Mouse (Mus musculus) embryo, embryonic 9.5 days (tissue): ENCODE data around the gene Slc6a13.

Source experiments
- DNase-seq: peaks from one replicate; pipeline ENCODE4 v3.0.0-alpha.2; 2017; ENCODE audit errors: extremely low spot score

Gene Slc6a13

DNA sequence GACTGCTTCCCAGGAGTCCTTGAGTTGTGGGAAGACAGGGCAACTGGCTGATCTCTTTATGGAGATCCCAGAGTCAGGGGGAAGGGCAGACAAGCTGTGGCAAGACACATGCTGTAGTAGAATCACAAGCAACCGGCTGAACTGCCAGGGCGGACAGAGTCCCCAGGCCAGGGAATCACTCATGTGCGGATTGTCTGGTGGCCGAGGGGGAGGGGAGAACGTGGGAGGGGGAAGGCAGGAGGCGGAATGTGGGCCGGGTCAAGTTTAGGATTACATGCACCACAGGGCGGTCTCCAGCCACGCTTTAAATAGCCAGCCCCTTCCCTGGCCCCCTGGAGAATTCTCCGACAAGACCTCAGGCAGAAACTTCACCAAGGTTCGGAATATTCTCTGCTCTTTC is at the start of gene Slc6a13:
Gene Slc6a13 (plus strand): TSS at position 274 of the 400 bp plus-strand sequence.
- DNase-seq: peak; percentile 82

DNA sequence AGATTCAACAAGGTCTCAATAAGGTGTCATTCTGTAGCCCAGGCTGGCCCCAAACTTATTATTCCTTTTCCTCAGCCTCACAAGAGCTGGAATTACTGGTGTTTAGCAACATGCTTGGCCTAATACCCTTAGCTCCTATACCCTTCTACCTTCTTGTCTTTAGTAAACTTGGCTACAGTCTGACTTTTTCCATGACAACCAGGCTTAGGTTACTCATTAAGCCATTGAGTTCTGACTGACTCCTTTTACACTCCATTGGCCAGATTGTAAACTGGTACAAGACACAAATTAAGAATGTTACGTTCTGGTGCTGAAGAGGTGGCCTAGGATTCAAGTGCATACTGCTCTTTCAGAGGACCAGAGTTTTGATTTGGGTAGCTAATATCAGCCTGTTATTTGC is 49.6 kb upstream of the Slc6a13 start:
- no peak for DNase-seq

DNA sequence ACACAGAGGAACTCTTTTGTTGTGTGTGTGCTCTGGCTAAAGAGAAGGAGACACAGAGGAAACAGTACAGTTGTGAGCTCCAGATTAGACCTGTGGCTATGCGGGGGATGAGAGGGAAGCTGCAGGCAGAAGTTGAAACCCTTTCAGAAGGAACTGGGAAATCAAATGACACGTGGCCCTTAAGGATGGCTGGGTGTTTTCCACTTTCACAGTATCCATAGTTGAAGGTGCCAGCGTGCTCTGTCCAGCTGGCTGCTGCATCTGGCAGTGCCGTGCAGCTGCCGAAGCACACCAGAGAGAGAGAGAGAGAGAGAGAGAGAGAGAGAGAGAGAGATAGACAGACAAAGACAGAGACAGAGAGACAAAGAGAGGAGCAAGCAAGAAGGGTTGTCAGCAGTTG is 48.8 kb upstream of the Slc6a13 start:
- DNase-seq: no peak

DNA sequence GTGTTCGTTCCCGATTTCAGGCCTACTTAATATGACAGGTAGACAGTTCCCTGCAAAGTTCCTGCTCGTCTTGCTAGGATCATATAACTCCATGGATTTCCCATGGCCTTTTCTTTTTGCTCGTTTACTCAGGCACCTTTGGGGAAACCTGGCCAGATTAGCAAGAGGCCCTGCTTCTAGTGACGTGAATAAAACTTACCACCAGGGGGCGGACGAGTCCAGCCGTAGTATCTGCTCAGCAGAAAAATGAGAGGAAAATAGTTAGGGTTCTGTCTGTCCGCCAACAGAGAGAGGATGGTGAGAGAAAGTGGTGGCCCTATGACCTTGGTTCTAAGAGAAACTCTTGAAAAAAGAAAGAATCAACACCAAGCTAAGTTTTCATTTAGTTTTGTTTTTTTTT is 39.5 kb upstream of the Slc6a13 start:
- peak; percentile 56 for DNase-seq

DNA sequence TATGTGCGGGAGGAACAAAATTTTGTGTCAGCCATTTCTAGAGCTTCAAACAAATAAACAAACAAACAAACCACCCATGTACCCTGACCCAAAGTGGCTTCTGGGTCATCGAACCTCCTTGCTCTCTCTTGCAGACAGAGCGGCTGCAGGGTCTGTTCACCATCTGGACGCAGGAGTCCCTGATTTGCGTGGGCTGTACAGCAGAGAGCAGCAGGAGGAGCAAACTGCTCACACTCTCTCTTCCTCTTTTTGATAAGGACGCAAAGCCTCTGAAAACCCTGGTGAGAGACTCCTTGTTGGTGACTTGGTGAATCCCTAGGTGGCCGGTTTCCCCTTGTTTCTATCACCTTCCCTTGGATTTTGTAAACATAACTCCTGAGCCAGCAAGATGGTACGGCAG is 38.8 kb upstream of the Slc6a13 start:
- DNase-seq: no peak

DNA sequence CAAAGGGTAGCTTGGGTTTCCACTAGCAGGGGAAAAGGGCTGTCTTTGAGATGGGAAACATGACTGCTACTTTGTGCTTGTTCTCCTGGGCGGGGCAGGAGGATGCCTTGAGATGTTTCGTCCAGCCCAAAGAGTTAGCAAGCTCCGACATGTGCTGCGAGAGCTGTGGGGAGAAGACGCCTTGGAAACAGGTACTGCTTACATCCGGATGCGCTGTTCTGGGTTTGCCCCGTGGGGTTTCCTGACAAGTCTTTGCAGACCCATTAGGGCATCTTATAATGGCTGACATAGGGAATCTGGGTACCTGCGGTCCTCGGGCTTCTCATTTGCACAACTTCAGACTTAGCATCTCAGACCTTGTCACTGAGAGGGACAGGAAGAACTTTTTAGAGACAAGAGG is 38.0 kb upstream of the Slc6a13 start:
- DNase-seq: no peak

DNA sequence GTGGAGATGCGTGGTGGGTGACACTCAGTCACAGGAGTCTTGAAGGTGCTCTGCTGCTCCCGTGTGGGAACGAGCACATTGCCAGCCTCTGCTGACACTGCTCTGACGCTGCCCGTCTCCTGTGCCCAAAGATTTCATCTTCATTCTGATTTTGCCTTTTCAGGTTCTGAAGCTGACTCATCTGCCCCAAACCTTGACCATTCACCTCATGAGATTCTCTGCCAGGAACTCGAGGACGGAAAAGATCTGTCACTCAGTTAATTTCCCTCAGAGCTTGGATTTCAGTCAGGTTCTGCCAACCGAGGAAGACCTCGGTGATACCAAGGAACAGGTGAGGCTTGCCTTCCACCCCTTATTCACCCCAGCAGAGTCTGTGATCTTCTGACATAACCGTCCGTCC is 37.5 kb upstream of the Slc6a13 start:
- no peak for DNase-seq

DNA sequence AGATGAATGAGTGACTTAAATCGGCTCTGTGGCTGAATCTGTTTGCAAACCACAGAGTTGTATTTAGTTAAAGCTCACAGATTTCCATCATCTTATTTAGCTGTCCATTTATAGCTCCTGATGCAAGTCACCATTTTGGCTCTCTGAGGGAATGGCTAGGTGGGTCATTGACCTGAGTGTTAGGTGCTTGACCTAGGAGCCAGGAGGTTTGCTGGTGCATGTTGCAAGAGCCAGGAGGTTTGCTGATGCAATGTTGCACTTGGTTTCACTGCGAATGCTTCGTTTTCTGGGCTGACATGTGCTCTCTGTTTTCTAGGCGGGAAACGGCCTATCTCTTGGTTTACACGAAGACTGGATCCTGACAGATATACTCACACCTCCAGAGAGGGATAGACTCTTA is 29.9 kb upstream of the Slc6a13 start:
- DNase-seq: no peak

DNA sequence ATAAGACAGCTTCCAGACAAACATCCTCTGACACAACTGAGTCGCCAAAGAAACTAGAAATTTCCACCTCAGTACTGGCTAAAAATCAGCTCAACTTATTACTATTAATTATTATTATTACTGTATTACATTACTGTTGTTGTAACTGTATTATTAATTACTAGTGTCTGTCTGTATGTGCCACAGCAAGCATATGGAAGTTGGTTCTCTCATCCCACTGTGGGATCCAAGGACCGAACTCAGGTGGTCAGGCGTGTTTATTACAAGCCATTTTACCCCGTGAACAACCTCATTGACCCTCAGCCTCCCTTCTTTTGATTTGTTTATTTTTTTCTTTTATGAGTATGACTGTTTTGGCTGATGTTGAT is 28.3 kb upstream of the Slc6a13 start:
- no peak for DNase-seq

DNA sequence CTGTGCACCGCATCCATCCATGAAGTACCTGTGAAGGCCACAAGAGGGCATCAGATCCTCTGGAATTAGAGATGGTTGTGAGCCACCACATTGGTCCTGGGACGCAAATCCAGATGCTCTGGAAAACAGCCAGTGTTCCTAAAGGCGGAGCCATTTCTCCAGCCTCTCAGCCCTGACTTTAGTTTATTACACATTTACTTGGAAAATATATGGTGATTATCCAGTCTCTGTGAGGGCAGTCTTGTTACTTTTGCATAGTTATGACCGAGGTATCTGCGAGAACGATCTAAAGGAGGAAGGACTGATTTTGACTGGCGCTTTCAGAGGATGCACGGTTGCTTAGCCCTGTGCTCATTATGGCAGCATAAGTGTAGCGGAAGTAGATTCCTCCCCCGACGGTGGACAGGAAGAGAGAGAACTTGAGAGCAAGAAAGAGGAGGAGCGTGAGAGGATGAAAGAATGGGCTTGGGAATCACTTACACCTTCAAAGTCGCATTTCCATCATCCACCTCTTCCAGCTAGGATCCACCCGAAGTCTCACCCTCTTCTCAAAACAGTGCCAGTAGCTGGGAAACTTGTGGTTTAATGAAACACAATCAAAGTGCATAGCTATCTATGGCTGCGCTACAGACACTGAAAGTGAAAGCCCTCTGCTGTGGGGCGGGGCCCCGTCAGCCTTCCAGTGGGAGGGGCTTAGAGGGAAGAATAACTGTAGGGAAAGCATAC is 27.8 kb upstream of the Slc6a13 start:
- peak; percentile 79 for DNase-seq

DNA sequence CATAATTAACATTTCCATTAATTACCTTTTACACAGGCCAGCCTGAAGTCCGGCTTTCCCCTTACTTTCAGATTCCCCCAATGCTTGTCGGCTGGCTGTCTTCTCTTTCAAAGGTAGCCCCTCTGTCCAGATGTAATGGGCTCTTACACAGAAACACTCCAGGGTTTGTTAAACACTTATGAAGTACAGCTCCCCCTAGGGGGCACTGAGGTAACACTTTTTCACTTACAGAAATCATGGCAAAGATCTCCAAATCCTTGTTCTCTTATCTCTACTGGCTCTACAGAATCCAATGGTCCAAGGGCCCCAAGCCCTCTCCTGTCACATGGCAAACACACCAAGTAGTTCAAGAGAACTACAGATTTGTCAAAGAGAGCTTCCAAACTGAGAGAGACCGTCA is 25.7 kb upstream of the Slc6a13 start:
- no peak for DNase-seq

DNA sequence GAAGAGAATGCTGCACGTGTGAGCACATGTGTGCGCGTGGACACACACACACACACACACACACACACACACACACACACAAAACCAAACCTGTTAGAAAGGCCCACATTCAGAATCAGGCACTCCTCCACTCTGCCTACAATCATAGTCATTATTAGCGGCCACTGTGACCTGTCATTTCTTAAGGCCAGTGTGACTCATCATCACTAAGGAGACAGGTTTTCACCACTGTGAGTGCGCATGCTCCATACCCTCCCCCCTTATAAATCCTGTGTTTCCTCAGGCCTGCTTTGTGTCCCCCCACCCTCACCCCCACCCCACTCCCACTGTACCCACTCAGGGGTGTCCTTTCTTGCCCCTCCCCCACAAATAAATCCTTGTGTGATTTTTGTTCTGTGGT is 15.9 kb upstream of the Slc6a13 start:
- DNase-seq: no peak

DNA sequence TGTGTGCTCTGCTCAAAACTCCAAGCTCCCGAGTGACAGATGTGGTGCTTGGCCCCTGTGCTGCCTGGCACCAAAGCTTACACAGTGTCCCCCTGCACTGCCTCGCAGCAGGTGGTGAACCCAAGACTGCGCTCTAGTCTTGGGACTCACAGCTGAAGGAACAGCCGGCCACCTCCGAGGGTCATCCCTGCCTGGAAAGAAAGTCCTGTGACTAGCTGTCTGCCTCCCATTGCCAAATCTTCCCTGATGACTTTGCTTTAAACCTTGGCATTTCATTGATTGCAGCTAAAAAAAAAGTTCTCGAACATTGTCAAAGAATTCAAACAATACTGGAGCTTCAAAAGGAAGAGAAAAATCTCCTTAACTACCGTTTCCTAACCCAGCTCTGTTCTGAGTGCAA is 710 bp upstream of the Slc6a13 start:
- DNase-seq: no peak

DNA sequence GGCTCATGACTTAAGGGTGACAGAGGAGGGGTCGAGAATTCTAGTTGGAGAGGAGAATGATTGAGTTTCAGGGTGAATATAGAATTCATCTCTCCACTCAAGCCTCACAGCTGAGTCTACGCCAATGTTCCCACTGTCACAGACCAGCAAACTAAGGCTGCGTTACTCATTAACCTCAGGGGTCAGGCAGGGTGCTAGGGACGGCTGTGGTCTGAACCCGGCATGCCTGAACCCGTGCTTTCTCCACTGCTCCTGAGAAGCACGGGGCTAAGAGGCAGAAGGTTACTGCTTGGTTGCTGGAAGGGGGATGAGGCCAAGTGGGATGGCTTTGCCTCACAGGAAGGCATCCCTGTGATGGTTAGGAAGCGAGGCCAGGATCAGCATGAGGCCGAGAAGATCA is 477 bp downstream of the Slc6a13 start:
- no peak for DNase-seq

DNA sequence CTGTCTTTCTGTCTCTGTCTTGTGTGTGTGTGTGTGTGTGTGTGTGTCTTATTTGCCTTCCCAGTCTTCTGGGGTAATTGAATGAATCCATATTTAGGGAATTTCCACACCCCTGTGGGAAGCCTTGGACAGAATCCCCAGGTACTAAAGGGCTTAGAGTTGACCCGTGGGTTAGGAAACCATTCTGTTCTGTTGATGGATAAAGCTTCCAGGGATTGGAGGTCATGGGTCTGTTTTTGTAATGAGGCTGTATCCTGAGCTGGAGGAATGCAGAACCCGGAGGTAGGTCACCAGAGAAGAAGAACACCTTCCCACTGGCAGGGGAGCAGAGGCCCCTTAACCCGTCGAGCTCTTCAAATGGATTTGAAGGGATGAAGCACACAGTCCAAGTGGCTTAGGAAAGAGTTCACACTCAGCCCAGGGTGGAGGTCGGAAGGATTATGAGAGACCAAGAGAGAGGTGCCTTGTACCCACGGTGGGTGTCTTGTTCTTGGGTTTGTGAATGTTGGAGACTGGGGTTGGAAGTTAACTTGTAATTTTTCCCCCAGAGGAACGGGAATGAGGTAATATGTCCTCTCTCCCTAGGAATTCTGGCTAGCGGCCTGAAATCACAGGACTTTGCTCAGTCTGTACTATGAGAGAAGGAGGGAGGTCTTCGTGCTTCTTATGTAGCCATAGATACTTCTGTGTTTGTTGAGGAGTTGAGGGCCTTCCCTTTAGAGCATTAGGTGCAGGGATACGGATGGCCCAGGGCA is 3.6 kb downstream of the Slc6a13 start:
- DNase-seq: no peak

DNA sequence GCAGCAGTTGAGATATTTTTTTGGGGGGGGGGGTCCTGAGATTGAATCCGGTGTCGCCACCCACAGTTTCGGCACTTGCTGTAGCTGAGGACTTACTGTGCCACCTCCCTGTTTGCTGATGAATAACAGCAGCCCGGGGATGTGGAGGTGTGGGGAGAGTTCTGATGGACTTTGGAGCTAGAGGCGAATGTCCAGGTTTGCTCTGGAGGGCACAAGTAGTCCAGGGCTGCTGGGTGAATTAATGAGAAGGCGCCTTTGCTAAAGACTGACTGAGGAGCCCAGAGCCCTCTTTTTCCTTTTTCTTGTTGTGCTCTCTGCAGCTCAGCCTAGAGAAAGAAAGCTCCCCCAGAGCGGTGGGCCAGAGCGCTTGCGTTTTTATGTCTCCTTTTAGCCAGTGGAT is 4.6 kb downstream of the Slc6a13 start:
- DNase-seq: no peak

DNA sequence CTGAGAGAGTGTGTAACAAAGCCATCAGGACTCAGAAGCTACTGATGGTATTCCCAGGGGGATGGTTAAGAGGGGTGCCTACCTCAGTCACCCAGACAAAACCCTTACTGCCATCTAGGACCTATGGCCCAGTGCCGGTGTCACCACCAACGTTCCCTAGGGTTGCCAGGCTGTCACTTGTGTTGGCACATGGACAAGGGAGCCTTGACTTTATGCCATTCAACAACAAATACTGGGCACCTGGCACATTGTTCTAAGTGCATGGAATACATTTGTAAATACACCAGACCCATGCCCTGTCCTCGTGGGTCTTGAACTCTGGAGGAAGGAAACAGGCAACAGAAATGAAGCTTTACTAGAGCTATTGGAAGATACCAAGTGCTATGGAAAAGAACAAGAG is 5.5 kb downstream of the Slc6a13 start:
- DNase-seq: no peak

DNA sequence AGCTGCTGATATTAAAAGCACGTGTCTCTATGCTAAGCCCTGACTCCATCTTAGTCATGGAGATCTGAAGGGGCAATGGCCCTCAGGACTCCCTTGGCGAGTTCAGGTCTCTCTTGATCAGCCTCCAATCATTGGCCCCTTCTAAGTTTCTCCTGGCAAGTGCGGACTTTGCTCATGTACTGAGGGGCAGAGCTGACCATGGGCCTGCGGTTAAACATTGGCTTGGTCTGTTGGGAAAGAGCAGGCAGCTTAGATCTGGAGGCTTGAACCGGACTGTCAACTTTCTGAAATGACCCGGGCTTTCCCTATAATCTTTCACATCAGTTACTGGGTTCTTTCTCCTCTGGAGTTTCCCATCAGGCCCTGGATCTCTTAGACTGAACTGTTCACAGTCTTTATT is 11.0 kb downstream of the Slc6a13 start:
- no peak for DNase-seq

DNA sequence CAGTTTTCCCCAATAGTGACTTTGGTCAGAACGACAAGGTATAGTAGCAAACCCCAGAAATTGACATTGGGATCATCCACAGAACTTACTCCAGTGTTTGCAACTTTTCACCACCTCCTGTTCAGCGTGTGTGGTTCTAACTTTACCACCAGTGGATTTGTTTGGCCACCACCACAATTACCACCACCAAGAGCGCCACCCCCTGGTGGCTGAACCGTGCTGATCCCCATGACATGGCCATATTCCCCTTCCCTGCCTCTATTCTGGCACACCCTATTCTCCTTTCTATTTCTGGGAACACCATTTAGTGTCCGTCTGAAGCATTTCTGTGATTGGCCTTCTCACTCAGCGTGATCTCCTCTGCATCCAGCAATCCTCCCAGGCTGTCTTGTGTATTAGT is 19.1 kb downstream of the Slc6a13 start:
- DNase-seq: no peak

DNA sequence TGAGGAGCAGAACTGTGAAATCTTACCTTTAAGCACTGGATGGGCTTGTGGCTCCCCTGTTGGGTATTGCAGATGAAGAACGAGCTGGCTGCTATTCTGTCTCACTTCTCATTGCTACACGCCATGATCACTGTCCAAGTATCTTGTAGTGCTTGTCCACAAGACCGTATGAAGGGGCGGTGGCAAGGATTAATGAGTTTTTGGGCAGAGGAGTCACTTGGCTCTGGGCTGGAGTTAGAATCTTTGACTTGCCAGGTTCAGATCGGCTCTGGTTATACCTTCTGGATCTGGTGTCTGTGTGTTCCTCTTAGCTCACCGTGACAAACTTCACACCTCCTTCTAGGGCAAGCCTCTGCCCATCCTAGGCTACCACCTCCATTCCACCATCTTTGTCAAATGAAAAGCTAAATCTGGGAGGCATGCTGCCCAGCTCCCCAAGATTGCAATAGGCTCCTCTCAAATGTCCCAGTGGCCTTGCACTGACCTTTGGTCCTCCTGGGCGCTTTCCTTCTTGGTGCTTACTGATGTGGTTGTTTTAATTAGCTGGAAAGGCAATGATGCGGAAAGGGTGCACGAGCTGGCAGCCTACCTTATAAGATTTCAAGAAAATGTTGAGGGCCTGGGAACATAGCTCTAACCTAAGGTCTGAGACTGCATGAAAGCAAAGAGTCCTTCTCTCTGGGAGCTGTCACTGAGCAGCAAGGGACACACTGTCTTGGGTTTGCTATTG is 22.5 kb downstream of the Slc6a13 start:
- no peak for DNase-seq

DNA sequence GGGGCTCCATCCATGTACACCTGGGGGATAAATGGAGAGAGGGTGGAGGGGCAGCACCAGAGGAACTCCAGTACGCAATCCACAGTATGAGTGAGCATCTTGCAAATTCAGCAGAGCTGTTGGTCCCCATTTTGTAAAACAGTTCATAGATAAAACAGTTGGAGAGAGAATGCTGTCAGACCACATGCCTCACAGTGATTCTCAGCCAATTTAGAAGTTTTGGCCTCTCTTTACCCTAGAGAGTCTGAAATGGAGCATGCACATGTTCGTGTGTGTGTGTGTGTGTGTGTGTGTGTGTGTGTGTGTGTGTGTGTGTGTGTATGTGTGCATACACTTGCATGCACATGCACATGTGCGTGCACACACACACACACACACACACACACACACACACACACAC is 25.3 kb downstream of the Slc6a13 start:
- DNase-seq: no peak

DNA sequence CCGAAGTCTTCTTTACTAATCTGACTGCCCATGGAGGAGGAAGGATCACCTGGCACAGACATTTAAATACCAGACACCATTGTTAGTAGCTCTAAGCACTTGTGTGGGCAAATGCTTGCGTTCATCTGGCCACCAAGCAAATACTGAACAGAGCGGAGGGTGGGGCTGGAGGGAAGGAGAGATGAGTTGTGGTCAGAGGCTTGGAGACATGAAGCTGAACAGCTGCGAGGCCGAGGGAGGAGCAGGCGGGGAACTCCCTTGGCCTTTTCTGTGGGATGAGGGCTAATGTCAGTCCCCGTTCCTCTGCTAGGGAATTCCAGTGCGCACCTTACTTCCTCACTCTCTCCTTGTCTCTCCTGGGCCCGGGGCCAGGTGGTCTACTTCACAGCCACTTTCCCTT is 25.7 kb downstream of the Slc6a13 start:
- DNase-seq: no peak

DNA sequence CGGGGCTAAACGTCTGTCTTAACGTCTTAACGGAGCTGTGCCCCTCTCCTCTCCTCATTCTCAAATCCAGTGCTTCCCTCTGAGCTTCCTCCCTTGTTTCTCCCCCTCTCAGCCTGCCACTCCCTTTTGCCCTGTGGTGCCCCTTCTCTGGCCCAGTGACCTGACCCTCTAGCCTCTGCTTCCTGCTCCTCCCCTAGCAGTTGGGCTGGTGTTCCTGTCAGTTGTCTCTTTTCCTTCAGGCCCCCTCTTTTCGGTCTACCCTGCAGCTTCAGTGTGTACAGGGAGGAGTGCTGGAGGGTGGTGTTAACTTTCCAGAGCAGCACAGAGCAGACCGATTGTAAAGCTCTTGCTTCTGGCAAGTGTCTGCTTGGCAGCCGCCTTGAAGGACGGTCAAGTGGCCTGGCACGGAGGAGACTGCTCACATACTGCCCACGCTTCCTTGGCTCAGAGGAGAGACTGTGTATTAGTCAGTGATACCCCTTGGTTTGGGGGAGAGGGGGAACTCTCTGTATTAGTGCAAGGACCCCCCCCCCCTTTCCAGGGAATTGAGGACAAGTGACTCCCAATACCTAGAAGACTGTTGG is 26.6 kb downstream of the Slc6a13 start:
- DNase-seq: peak; percentile 39
